Mouse (Mus musculus): Measurements from ENCODE around the gene Rftn1.
A peak's percentile ranks its signal among the peaks of the same experiment; 100 is the strongest.
"Not testable (repeated sequence)": the region's sequence is repeated elsewhere in the genome, so short reads cannot be mapped to it uniquely, and the experiment has no call there.

Gene Rftn1

DNA sequence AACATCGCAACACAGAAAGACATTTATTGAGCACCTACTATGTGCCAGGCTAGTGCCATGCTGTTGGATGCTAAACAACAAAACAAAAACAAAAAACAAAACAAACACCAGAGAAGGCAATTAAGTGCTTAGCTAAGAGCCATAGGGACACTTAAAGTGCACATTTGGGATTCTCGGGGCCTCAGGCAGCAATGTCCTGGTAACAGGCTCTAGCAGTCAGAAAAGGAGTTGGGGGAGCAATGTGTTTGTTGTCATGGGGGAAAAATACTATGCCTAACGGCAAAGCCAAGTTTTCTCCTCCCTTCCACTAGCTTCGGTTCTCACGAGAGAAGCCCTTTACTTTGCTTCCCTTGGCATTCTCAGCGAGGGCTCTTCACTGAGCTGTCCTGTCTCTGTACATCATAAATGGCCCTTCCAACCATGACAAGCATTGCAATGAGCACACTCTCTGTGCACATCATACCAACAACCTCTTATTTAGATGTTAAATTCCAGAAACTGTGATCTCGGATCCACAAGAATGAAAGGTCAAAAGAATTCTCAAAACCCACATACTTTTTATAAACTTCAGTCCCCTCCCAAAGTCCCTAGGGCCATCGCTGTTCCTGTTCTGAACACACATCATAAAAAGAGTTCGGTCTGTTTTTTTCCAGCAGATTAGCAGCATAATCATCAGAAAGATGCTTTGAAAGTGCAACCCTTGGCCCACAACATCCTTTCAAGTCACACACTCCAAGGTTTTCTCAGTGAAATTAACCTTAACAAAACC, 63.2 kb downstream of the Rftn1 start:
- no peak for DNase-seq (ENCODE audit: low read depth)

DNA sequence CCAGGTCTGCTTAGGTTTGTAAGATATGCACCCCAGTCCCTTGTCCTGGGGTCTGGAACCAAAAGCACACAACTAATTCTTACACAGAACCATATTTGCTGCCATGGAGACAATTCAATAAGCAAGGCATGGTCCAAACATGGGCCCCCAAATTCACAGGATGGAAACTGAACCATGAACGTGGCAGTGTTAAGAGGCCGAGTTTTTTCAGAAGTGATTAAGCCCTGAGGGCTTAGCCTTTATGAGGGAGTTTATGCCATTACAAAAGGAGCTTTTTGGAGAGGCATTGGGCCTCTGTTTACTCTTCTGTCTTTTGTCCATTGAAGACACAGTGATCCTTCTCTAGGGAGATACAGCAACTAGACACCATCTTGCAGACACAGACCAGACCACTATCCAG, 63.9 kb downstream of the Rftn1 start:
- no peak for DNase-seq (ENCODE audit: low read depth)

DNA sequence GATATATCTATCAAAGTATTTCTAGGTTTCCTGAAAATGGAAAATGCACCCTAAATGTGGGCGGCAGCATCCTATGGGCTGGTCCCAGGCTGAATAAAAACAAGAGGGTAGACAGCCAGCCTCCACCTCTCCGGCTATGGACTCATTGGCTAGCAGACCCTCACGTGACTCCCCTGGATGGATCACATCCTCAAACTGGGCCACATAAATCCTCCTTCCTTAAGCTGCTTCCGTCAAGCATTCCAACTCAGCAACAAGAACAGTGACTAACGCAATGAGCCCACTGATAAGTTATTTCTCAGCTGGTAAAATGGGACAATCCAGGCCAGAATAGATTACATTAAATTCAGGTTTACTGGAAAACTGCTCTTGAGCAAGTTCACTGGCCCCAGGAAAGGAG, 64.6 kb downstream of the Rftn1 start:
- no peak for DNase-seq (ENCODE audit: low read depth)

DNA sequence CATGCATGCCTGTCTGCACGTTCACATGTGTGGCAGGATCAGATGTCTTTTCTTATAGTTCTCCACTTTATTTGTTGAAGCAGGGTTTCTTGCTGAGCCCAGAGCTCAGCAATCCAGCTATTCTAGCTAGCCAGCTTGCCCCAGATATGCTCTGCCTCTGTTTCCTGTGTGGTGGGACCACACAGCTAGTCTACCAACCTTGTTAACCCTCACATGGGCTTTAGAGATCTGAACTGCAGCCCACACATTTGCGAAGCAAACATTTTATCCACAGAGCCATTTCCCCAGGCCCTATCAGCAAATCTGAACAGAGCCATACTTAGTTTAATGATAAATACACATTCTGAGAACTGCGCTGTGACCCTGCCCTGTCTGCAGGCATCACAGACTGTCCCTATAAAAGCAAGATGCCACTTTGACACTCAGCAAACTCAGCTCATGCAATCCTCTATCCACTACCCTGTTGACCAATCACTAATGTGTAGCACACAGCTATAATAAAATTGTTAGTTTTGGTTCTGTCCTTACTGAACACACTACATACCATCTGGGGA, 65.2 kb downstream of the Rftn1 start:
- DNase-seq (ENCODE audit: low read depth), result peak; percentile 16

DNA sequence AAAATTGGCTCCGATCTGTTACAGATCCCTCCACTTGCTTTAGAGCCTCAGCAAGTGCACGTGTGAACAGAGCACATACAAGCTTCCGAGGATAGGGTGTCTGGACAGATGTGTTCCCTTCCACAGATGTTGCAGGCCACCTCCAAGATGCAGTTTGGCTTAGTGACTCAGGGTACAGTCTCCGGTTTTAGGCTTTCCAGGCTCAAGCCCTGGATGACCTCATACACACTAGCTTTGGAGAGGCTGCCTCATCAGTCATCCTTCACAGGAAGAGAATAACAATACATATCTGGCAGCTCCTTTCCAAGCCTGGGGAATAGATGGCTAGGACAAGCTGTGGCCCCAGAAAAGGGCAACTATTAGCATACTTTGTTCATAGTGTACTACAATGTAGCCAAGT, 65.8 kb downstream of the Rftn1 start:
- DNase-seq (ENCODE audit: low read depth), result no peak

DNA sequence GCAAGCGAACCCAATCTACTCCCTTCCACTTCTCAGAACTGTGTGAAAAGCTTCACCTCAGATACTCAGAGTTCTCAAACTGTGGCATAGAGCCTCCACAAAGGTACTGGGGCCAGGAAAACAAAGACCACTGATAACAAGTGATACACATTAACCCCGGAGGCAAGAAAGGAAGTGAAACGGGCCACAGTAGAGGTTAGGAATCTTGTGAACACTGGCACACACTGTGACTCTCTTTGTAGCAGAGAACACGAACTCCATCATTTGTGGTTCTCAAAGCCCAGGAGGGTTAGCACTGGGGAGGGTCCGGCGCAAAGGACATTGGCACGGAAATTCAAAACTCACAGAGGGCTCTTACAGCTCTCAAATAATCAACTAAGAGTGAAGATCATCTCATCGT, 67.9 kb downstream of the Rftn1 start:
- DNase-seq (ENCODE audit: low read depth), result no peak

DNA sequence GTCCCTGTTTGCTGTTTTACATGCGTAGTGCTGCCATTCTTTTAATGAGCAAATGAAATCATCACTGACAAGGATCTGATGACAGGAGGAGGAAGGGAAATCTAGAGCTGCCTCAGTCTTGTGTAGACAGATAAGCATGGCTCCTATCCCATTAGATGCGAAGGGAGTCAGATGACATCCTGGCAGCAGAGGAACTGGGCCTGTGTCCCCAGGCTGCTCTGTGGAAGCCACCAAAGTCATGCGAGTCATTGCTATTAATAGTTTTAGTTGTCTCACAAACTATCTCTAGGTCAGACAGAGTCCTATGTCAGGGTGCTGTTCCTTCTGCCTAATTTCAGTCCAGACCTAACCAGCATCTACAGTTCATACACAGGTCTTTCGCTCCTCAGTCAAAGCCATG, 70.4 kb downstream of the Rftn1 start:
- DNase-seq (ENCODE audit: low read depth), result no peak

DNA sequence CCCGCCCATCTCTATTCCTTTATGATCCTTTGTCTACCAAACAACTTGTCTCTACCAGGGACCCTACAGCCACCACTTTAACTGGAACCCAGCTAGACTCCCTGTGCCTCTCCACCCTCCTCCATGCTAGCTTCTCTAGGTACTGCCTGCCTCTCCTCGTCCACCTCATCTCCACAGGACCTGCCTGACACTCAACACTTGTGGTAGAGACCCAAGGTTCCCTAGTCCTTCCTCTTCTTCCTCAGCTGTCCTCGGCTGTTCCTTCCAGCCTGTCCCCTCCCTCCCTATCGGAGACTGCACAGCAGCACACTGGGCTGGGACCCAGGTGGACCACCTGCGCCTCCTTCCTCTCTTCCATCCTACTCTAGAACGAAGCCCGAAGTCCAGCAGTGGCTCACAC, 73.0 kb downstream of the Rftn1 start:
- no peak for DNase-seq (ENCODE audit: low read depth)

DNA sequence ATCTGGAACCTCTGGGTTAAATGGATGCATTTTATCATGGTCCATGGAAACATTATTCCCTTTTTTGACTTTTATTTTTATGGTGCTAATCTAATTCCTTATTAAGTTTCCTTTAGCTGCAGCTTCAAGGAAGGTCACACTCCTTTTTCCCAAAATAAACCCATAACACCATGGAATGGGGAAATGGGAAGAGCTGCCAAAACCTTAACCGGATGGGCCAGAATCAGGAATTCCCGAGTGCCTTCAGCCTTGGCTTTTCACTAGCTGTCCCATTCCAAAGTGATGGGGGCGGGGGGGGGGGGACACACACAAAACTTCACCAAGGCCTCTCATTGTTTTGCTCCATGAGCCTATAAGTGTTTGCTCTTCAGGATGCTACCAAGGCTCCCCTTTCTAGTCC, 73.5 kb downstream of the Rftn1 start:
- no peak for DNase-seq (ENCODE audit: low read depth)

DNA sequence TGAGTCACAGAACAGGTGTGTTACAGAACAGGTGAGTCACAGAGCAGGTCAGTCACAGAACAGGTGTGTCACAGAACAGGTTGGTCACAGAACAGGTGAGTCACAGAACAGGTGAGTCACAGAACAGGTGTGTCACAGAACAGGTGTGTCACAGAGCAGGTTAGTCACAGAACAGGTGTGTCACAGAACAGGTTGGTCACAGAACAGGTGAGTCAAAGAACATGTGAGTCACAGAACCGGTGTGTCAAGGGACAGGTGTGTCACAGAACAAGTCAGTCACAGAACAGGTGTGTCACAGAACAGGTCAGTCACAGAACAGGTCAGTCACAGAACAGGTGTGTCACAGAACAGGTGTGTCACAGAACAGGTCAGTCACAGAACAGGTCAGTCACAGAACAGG, 74.1 kb downstream of the Rftn1 start:
- not testable (repeated sequence) for DNase-seq (ENCODE audit: low read depth)

DNA sequence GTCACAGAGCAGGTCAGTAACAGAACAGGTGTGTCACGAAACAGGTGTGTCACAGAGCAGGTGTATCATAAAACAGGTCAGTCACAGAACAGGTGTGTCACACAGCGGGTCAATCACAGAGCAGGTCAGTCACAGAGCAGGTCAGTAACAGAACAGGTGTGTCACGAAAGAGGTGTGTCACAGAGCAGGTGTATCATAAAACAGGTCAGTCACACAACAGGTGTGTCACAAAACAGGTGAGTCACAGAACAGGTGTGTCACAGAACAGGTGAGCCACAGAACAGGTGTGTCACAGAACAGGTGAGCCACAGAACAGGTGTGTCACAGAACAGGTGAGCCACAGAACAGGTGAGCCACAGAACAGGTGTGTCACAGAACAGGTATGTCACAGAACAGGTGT, 74.8 kb downstream of the Rftn1 start:
- DNase-seq (ENCODE audit: low read depth), result not testable (repeated sequence)

DNA sequence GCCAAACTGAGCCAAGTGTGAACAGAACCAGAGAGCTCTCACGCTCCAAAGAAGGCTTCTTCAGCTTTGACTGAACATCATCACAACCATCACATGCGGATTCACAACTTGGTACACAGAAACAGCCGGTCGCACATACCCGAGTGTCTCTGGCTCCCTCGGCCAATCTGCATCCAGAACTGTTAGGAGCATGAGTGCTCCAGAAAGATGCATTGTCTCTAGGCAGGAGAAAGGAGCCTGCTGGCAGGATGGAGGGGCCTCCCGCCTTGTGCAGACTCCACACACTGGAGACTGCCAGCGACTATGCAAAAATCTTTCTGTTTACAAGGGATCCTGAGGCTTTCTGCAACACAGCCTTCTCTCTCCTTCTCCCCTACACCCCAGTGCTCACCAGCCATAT, 75.8 kb downstream of the Rftn1 start:
- DNase-seq (ENCODE audit: low read depth), result no peak

DNA sequence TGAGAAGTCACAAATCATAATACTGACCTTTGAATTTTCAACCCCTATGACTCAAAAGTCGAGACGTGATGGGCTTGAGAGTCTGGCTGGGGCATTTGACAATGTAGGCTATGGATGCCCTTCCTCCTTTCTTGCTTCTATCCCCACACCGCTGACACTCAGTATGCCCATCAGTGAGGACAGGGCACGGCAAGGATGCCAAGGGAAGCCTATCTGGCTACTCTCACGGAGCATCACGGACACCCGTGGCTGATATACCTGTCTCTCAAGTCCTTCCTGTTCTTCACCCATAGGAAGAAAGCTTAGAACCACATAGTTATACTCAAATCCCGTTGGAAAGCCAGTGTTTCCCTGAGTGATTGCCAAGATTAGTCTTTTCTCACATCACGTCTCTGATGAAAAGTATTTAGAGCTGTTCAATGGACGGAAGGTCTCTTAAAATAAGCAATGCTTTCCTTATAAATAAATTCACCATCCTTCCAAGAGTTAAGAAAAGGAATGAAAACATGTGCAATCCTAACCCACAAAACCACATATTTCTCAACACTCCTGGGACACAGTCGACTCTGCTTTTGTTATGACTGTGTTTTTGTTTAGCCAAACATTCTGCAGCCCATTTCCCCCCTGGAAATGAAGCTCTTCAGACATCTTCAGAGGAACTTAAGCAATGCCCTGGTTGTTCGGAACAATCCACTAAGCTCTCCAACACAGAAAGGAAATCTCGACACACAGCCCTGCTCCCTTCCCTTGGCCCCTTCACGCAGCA, 79.6 kb downstream of the Rftn1 start:
- DNase-seq (ENCODE audit: low read depth), result no peak

DNA sequence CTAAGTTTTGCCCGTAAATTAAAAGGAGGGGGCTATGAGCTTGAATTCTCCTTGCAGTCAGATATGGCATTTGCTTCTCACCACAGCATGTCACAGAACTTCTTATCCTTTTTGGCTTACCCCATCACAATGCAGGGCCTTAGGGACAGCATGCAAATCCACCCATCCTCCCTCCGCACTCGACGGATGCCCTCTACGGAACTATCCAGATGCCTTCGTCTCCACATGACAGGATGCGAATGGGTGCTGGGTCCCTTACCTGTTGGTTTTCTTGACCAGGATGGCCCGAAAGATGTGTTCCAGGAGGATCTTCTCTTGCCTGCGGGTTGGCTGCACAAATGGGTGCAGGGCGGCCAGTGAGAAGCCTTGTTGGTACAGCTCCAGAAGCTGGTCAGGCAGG, 83.7 kb downstream of the Rftn1 start:
- no peak for DNase-seq (ENCODE audit: low read depth)

DNA sequence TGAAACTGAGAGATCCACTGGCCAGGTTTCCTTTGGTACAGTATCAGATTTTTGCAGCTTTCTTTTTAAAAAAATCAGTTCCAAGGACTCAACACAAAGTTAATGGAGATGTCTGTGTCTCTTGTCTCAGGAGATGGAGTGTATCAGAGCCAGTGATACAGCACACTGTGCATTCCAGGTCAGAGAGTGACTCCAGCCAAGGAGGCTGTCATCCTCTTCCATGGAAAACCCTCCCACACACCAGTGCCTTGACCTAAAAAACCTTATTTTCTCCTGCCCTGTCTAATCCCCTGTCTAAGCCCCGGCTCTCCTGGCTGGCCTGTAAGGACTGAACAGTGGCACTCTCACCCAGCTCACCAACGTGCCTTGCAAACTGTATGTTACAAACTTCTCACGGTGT, 86.3 kb downstream of the Rftn1 start:
- no peak for DNase-seq (ENCODE audit: low read depth)

DNA sequence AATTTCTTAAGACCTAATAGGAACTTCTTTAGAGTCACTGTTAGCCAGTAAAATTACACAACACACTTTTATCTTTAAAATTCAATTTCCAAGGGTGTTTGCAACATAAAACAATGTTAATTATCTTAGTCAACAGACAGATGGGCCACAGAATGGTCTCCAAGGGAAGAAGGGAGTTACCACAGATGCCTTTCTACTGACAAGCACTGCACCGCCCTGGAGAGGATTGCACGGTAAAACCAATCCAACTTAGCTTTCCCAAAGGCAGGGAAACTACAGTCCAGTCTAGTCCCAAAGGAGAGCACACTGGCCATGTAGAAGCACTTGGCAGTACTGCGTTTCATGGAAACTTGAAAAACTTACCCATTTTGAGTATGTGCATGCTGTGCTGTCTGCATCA, 89.1 kb downstream of the Rftn1 start:
- no peak for DNase-seq (ENCODE audit: low read depth)

DNA sequence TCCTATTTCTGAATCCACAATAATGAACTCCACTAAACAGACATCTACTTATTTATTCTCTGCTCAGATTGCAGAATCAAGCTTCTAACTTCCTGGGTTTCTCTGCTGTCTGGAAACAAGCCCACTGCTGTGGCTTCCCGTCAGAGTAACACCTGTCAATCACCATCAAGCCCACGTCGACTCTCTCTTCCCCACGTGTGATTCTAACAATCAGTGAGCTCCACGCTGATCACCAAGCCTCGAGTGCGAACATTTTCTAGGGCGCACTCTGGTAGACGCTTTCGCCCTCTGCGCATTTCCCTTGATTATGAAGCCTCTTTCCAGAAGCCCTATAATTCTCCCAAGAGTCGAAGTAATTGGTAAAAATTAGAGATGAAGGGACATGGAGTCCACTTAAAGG, 90.4 kb downstream of the Rftn1 start:
- no peak for DNase-seq (ENCODE audit: low read depth)

DNA sequence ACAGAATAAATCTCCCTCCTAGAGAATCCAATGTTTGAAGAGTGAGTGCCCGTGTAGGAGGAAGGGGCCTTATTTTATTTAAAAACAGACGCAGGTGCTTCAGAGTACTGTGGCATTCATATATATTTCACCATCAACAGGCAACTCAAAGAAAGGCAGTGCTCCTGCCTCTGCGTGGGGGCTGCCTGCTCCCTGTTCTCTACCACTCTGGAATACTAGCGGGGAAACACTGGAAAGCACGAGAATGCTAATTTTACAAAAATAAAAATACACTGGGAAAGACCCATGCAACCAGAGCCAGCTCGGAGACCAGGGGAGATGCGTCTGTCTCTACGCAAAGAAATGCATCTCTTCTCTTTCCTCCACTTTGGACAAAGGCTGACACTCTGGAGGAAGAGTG, 91.1 kb downstream of the Rftn1 start:
- DNase-seq (ENCODE audit: low read depth), result no peak

DNA sequence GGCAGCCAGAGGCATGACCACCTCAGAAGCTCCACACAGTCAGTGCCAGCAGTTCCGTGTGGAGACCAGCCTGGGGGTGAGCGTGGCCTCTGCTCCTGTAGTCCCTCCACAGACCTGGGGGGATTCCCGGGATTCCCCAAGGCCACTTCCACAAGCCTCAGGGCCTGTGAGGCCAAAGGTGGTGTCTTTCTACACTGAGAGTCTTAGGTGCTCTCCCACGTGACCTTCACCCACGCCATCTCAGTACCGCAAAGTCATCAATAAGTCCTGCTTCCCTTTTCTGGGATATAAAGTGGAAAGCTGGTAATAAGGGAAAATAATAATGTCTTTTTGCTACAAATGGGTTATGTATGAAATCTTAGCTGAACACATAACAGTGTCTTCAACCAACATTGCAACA, 92.2 kb downstream of the Rftn1 start:
- no peak for DNase-seq (ENCODE audit: low read depth)

DNA sequence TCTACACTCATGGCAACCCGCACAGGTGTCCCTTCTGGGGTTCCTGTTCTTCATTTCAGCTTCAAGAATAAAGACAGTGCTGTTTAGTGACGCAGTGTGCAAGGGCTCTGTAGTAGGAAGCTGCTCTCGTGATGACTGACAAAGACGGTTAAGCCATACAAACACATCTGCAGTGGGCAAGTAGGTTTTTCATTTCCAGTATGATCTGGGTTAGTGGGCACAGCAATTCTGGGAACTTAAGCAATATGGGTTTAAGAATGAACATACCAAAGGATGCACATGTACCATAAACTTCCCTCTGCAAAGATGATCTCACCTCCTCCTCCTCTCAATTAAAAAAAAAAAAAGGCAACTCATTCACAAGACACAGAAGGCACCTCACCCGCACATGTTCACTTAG, 92.6 kb downstream of the Rftn1 start:
- DNase-seq (ENCODE audit: low read depth), result no peak

DNA sequence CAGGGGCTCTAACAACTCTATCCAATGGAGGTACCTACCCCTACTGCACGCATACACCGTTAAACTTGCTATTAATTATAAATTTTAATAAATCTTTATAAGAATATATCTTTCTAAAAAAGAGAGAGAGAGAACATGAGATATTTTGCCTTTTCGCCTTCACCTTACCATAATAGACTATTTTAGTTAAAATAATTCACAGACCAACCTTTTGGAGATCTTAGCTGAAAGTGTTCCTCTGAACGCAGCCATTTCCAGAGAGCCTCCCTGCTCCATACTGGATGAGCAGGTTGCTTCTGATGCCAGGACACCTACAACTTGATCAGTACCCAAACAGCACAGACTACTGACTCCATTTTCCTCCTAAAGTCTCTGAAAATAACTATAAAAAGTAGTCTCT, 94.2 kb downstream of the Rftn1 start:
- no peak for DNase-seq (ENCODE audit: low read depth)

DNA sequence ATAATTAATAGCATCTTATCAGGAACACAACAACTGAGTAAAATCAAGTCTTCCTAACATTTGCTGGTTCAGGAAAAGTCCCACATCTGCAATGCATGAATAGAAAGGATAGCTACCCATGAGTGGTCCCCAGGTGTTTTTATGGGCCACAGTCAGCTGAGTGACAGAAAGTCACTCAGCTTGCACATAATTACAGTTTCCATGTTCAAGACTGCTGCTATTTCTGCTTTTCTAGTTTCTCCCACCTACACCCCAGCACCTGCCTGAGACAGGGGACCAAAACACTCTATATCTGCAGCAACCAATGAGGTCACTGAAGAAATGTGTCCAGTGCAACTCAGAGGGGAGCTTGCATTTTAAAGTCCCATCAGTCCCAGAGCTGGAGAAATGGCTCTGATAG, 95.9 kb downstream of the Rftn1 start:
- no peak for DNase-seq (ENCODE audit: low read depth)

DNA sequence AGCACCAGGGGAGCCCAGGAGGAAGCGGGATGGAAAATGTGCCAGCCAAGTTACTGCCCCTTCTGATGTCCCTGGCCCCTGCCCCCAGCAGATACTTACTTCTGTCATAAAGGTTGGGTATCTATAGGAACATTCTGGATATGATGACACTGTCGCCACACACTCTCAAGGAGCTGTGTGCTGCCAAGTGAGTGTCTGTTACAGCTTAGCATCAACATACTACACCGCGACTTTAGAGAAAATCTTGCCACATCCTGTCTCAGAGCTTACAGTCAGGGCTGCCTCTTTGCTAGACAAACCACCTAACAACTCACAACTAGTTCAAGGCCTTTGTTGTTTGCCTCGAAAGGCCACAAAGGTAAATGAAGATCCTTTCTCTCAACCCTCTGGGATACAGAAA, 96.4 kb downstream of the Rftn1 start:
- DNase-seq (ENCODE audit: low read depth), result no peak

DNA sequence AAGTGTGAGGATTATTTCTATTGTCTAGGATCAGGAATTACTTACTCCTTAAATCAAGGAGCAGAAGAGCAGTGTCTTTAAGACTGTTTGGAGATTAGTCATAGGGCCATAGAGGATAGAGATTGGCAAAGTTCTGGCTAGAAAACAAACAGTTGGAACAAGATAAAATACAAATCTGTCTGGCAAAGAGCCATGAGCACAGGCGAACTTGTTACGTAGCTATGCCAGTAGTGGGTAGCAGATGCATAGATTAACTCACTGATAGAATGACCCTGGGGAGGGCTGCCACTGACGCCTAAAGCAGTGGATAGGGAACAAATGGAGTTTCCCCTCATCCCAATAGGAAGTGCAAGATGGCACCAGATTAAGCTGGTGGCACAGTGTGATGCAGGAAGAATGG, 97.1 kb downstream of the Rftn1 start:
- no peak for DNase-seq (ENCODE audit: low read depth)

Measured in c-Kit-positive CD71-positive TER-119-negative erythroid progenitor cells, embryonic 14.5 days (primary cell).